Mouse (Mus musculus) stomach, embryonic 14.5 days (tissue): Measurements from ENCODE around the gene Sema4g. TPM values are rescaled to one million over a fixed set of nuclear protein-coding genes. Genes with fewer than 3 reads are reported as not detected.
A peak's percentile ranks its signal among the peaks of the same experiment; 100 is the strongest.
"Not testable (repeated sequence)": the region's sequence is repeated elsewhere in the genome, so short reads cannot be mapped to it uniquely, and the experiment has no call there.

ENCODE experiments used
- ATAC-seq: fragments of 200-750 bp; cut with Nextera tagmentation; 2 replicates; pipeline ENCODE4 v1.8.0; 2017; ENCODE audit warnings: low read depth, moderate TSS enrichment; ENCODE audit not compliant: insufficient number of reproducible peaks, insufficient read depth, low FRiP score
- H3K27ac ChIP-seq: fragments of 300-500 bp; sonication (generic); 2 replicates; pipeline ENCODE4 v1.5.1; 2014; ENCODE audit warnings: mild to moderate bottlenecking, low read length, moderate library complexity, mixed read lengths
- H3K27me3 ChIP-seq: fragments of 300-500 bp; sonication (generic); 2 replicates; pipeline ENCODE4 v1.6.1; 2014; ENCODE audit warnings: low read length, control low read depth, mixed read lengths; ENCODE audit not compliant: control insufficient read depth, insufficient read depth
- H3K36me3 ChIP-seq: fragments of 300-500 bp; sonication (generic); 2 replicates; pipeline ENCODE4 v1.6.1; 2014; ENCODE audit warnings: mild to moderate bottlenecking, control low read depth, low read length, moderate library complexity, mixed read lengths; ENCODE audit not compliant: control insufficient read depth, insufficient read depth
- H3K4me1 ChIP-seq: fragments of 300-500 bp; sonication (generic); 2 replicates; pipeline ENCODE4 v1.6.1; 2014; ENCODE audit warnings: low read length, control low read depth, mixed read lengths; ENCODE audit not compliant: control insufficient read depth, insufficient read depth
- H3K4me2 ChIP-seq: fragments of 300-500 bp; sonication (generic); replicated peaks from 2 replicates; pipeline ENCODE4 v1.6.1; 2014; ENCODE audit warnings: low read depth, low read length, control low read depth
- H3K4me3 ChIP-seq: fragments of 300-500 bp; sonication (generic); 2 replicates; pipeline ENCODE4 v1.5.1; 2014; ENCODE audit warnings: low read depth, low read length, control low read depth
- H3K9ac ChIP-seq: fragments of 300-500 bp; sonication (generic); replicated peaks from 2 replicates; pipeline ENCODE4 v1.6.1; 2014; ENCODE audit warnings: low read depth, mild to moderate bottlenecking, control low read depth, low read length, moderate library complexity, mixed read lengths
- H3K9me3 ChIP-seq: fragments of 300-500 bp; sonication (generic); 2 replicates; pipeline ENCODE4 v1.6.1; 2016; ENCODE audit warnings: low read depth, low read length, control low read depth; ENCODE audit not compliant: control insufficient read depth
- WGBS: fragments of 180-500 bp; shearing (Covaris S2); extraction: QIAGEN DNeasy Blood & Tissue Kit; methylation state at CpG from one replicate; pipeline ENCODE4 v1.1.7; 2014; 5-methylcytosine and 5-hydroxymethylcytosine counted together
- polyA plus RNA-seq: library from polyadenylated mRNA; unstranded; fragments of >200 nt; fragmentation: Nextera tagmentation; extraction: Ambion mirVana; gene quantifications from 2 replicates; pipeline ENCODE4 v1.2.1, GENCODE M21; 2014

The Sema4g gene
- polyA plus RNA-seq, 1 experiment from 2014 or later: 6.0 TPM

- WGBS: 14% methylated on average over 4 of the region's 4 CpGs
- ATAC-seq: peak; percentile 62; the same call in 1 of the 2 replicates
- Histone ChIP-seq H3K36me3 (peaks cover 14% of the 10 kb centered on the region), H3K4me2 (no peak overlapping the region), H3K4me3 (no peak overlapping the region), H3K9ac (no peak overlapping the region), H3K27me3 (no peaks in the 10 kb centered on the region), H3K4me1 (peaks cover 19% of the 10 kb centered on the region; the same call in 1 of the 2 replicates), H3K27ac (no peak overlapping the region), H3K9me3 (no peaks in the 10 kb centered on the region)
These were observed 42.9 kb downstream of the Sema4g start for GRCm38 (mm10) chr19:45031780-45032179.

GRCm38 (mm10) chr19:45032570-45033332, 43.9 kb downstream of the Sema4g start:
- H3K27ac ChIP-seq: no peak overlapping the region
- peaks cover 7% of the 10 kb centered on the region for H3K36me3 ChIP-seq
- H3K4me3 ChIP-seq: no peak overlapping the region
- no peak for ATAC-seq
- no peak overlapping the region for H3K4me2 ChIP-seq
- no peak overlapping the region for H3K9ac ChIP-seq
- no peaks in the 10 kb centered on the region for H3K27me3 ChIP-seq
- 56% methylated on average over 17 of the region's 17 CpGs for WGBS
- peaks cover 19% of the 10 kb centered on the region; the same call in 1 of the 2 replicates for H3K4me1 ChIP-seq
- H3K9me3 ChIP-seq: no peaks in the 10 kb centered on the region

DNA sequence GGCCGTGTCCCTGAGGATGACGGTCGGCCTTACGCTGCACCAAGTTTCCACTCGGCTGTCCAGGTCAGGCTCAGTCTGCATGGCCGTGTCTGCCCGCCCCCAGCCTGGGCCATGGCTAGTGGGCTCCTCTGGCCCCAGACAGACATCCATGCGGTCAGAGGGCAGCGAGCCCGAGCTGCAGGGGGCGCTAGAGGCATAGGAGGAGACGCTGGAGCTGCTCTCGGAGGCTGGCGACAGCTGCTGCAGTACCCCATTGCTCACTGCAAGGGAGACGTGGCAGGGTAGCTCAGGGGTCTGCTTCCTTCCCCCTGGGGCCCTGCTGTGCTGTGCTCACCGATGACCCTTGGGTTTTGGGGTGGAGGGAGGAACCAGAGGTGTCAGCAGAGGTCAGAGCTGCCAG, 48.0 kb downstream of the Sema4g start:
- Histone ChIP-seq H3K4me1 (0 out of 2 replicates have a peak, but pooled peaks cover 5% of the 10 kb centered on the region), H3K9me3 (no peaks in the 10 kb centered on the region), H3K27me3 (no peaks in the 10 kb centered on the region), H3K4me2 (no peak overlapping the region), H3K9ac (no peak overlapping the region), H3K27ac (no peak overlapping the region), H3K4me3 (no peak overlapping the region), H3K36me3 (no peaks in the 10 kb centered on the region)
- ATAC-seq: no peak
- 34% methylated on average over 16 of the region's 16 CpGs for WGBS

DNA sequence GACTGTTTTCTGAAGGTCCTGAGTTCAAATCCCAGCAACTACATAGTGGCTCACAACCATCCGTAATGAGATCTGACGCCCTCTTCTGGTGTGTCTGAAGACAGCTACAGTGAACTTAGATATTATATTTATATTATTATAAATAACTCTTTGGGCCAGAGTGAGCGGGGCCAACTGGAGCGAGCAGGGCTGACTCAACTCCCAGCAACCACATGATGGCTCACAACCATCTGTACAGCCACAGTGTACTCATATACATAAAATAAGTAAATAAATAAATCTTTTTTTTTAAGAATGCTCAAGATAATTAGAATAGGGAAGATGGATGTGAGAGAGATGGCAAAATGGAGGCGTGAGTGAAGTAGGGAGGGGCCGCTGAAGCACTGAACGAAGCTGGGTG, 49.3 kb downstream of the Sema4g start:
- not testable (repeated sequence) for H3K9me3 ChIP-seq, ATAC-seq, H3K4me2 ChIP-seq, H3K27me3 ChIP-seq, H3K27ac ChIP-seq, H3K9ac ChIP-seq, H3K36me3 ChIP-seq, H3K4me3 ChIP-seq, H3K4me1 ChIP-seq
- 88% methylated on average over 7 of the region's 7 CpGs for WGBS

GRCm38 (mm10) chr19:45040214-45040613, 51.3 kb downstream of the Sema4g start:
- Histone ChIP-seq H3K27me3 (no peaks in the 10 kb centered on the region), H3K4me1 (no peaks in the 10 kb centered on the region), H3K9me3 (no peaks in the 10 kb centered on the region), H3K4me2 (no peak overlapping the region), H3K9ac (no peak overlapping the region), H3K4me3 (no peak overlapping the region), H3K27ac (no peak overlapping the region), H3K36me3 (no peaks in the 10 kb centered on the region)
- ATAC-seq: no peak
- WGBS: 42% methylated on average over 13 of the region's 13 CpGs

GRCm38 (mm10) chr19:45044389-45044927, 55.6 kb downstream of the Sema4g start:
- 67% methylated on average over 11 of the region's 11 CpGs for WGBS
- no peak overlapping the region for H3K4me2 ChIP-seq

GRCm38 (mm10) chr19:45045236-45045635, 56.3 kb downstream of the Sema4g start:
- no peak for ATAC-seq
- 42% methylated on average over 15 of the region's 15 CpGs for WGBS
- H3K27ac ChIP-seq: no peak overlapping the region
- H3K4me2 ChIP-seq: no peak overlapping the region
- H3K36me3 ChIP-seq: no peaks in the 10 kb centered on the region
- peaks cover 13% of the 10 kb centered on the region for H3K4me1 ChIP-seq
- H3K9me3 ChIP-seq: no peaks in the 10 kb centered on the region
- H3K27me3 ChIP-seq: 0 out of 2 replicates have a peak, but pooled peaks cover 6% of the 10 kb centered on the region
- H3K9ac ChIP-seq: no peak overlapping the region
- no peak overlapping the region for H3K4me3 ChIP-seq

More at GRCm38 (mm10) chr19:45044389-45044927, 55.6 kb downstream of the Sema4g start:
- no peak for ATAC-seq
- Histone ChIP-seq H3K27ac (no peak overlapping the region), H3K4me3 (no peak overlapping the region), H3K27me3 (0 out of 2 replicates have a peak, but pooled peaks cover 6% of the 10 kb centered on the region), H3K36me3 (no peaks in the 10 kb centered on the region), H3K9me3 (no peaks in the 10 kb centered on the region), H3K9ac (no peak overlapping the region), H3K4me1 (peaks cover 13% of the 10 kb centered on the region)

GRCm38 (mm10) chr19:45045651-45046050, 56.8 kb downstream of the Sema4g start, which contains the start of gene Pdzd7:
Pdzd7 (minus strand) TSS chr19:45045717.
- no peak for ATAC-seq
- 72% methylated on average over 5 of the region's 5 CpGs for WGBS
- H3K9ac ChIP-seq: no peak within 1 kb of the TSS; the same call in 1 of the 2 replicates
- no peaks in the 10 kb centered on the region for H3K9me3 ChIP-seq
- H3K4me3 ChIP-seq: peak within 1 kb of the TSS; percentile 45
- H3K27ac ChIP-seq: no peak within 1 kb of the TSS
- peaks cover 13% of the 10 kb centered on the region for H3K4me1 ChIP-seq
- H3K36me3 ChIP-seq: no peaks in the 10 kb centered on the region; the same call in 1 of the 2 replicates
- H3K27me3 ChIP-seq: 0 out of 2 replicates have a peak, but pooled peaks cover 6% of the 10 kb centered on the region
- H3K4me2 ChIP-seq: peak within 1 kb of the TSS; percentile 81
